Mouse (Mus musculus): ENCODE measurements around the gene Serpinf2.

Serpinf2 gene

DNA sequence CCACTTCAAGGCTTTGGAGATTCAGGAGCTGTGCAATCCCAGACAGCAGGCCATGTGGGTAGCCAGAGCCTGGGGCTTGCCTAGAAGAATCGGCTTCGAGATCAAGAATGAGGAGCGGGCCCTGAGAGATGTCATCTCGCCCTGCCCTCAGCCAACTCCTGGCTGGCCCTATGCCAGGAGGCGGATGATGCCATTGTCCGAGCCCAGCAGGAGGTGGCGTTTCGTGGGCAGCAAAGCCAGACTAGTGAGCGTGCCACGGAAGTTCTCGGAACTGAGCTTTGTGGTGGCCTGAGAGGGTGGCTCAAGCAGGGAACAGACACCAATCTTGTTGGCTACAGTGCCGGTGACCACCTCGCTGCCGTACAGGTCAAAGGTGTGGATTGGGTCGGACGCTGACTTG, 2.2 kb upstream of the Serpinf2 start:
- in situ Hi-C loops (cut with MboI; ENCODE audit: low pct_unique_long_range_greater_than_20kb in 1 of 2, low sequenced_read_pairs in 2 of 2, unreplicated experiment in 1 of 2): no loop called here

DNA sequence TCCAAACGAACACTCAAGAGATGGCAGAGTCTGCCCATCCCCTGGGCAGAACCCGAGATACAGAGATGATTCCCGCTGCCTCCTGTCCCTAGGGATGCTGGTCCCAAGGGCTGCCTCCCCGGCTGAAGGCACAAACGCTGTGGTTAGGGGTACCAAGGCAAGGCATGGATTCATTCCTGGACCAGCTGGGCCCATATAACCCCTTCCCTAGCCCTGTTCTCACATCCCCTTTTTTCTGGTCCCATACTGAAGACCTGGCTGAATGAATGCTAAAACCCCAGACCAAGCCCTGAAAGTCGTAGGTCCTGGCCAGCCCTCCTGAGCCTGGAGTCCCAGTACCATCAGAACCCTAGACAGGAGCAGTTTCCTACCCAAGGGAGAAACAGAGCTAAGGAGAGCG, 1.6 kb upstream of the Serpinf2 start:
- in situ Hi-C loops (cut with MboI; ENCODE audit: low pct_unique_long_range_greater_than_20kb in 1 of 2, low sequenced_read_pairs in 2 of 2, unreplicated experiment in 1 of 2): no loop called here

GRCm38 (mm10) chr11:75439951-75440350, 560 bp upstream of the Serpinf2 start:
- in situ Hi-C loops (cut with MboI; ENCODE audit: low pct_unique_long_range_greater_than_20kb in 1 of 2, low sequenced_read_pairs in 2 of 2, unreplicated experiment in 1 of 2): no loop called here

DNA sequence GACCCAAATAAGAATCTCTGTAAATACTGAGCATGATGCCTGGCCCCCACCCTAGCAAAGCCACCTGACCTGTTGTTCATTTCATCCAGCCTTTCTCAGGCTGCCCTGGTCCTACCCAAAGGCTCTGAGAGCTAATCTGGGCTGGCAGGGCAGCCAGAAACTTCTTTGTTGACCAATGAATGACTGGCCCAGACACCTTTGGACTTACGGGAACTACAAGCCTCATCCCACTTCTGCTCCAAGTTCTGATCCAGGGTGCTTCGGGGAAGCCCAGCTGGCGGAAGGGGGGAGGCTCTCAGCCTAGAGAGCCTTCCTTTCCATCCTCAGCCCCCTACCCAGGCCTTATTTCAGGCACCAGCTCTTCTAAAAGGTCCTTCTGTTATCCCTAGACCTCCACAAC, 587 bp downstream of the Serpinf2 start:
- in situ Hi-C loops (cut with MboI; ENCODE audit: low pct_unique_long_range_greater_than_20kb in 1 of 2, low sequenced_read_pairs in 2 of 2, unreplicated experiment in 1 of 2): no loop called here

DNA sequence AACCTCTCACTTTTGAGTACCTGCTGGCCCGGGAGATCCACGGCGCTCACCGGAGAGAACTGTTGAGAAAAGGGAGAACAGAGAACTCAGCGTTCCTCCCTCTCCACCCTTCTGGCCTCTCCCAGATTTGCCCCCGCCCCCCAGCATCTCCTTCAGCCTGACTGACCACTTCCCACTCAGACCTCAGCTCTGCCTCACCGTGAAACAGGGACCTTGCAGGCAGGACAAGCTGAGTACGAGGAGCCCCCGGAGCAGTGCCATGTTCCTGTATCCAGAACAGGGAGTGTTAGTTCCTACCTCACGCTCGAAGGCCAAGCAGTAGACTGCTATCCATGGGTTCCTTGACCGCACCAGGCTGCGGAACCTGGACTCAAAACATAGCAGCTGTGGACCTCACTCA, 1.2 kb downstream of the Serpinf2 start:
- in situ Hi-C loops (cut with MboI; ENCODE audit: low pct_unique_long_range_greater_than_20kb in 1 of 2, low sequenced_read_pairs in 2 of 2, unreplicated experiment in 1 of 2): no loop called here

DNA sequence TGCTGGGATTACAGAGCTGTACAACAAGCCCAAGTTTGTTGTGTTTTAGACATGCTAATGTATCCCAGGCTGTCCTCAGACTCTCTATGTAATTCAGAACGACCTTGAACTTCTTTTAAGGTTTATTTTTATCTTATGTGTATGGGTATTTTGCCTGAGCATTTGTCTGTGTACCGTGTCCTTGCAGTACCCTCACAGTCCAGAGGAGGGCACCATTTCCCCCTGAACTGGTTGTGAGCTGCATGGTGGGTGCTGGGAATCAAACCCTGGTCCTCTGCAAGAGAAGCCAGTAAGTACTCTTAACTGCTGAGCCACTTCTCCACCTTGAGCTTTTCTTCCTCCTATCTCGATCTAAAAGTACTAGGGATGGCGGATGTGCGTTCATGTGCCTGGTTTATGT, 5.3 kb downstream of the Serpinf2 start:
- in situ Hi-C loops (cut with MboI; ENCODE audit: low pct_unique_long_range_greater_than_20kb in 1 of 2, low sequenced_read_pairs in 2 of 2, unreplicated experiment in 1 of 2): no loop called here

- in situ Hi-C loops (cut with MboI; ENCODE audit: low pct_unique_long_range_greater_than_20kb in 1 of 2, low sequenced_read_pairs in 2 of 2, unreplicated experiment in 1 of 2): no loop called here
Observed at GRCm38 (mm10) chr11:75431307-75431706, 8.1 kb downstream of the Serpinf2 start.

GRCm38 (mm10) chr11:75429019-75429705, 10.2 kb downstream of the Serpinf2 start:
- in situ Hi-C loops (cut with MboI; ENCODE audit: low pct_unique_long_range_greater_than_20kb in 1 of 2, low sequenced_read_pairs in 2 of 2, unreplicated experiment in 1 of 2): no loop called here

GRCm38 (mm10) chr11:75424459-75424858, 14.9 kb downstream of the Serpinf2 start:
- in situ Hi-C loops (cut with MboI; ENCODE audit: low pct_unique_long_range_greater_than_20kb in 1 of 2, low sequenced_read_pairs in 2 of 2, unreplicated experiment in 1 of 2): loop anchor here in 1 of 2 experiments (25.0 kb wide), 1 partner anchor 237 kb away; the partner anchor contains the start of genes Dph1, Ovca2 and Rtn4rl1

- in situ Hi-C loops (cut with MboI; ENCODE audit: low pct_unique_long_range_greater_than_20kb in 1 of 2, low sequenced_read_pairs in 2 of 2, unreplicated experiment in 1 of 2): loop anchor here in 1 of 2 experiments (25.0 kb wide), 1 partner anchor 237 kb away; the partner anchor contains the start of genes Dph1, Ovca2 and Rtn4rl1
Observed at GRCm38 (mm10) chr11:75424033-75424432, 15.4 kb downstream of the Serpinf2 start.

GRCm38 (mm10) chr11:75423091-75423490, 16.3 kb downstream of the Serpinf2 start:
- in situ Hi-C loops (cut with MboI; ENCODE audit: low pct_unique_long_range_greater_than_20kb in 1 of 2, low sequenced_read_pairs in 2 of 2, unreplicated experiment in 1 of 2): loop anchor here in 1 of 2 experiments (25.0 kb wide), 1 partner anchor 236 kb away; the partner anchor contains the start of genes Dph1, Ovca2 and Rtn4rl1

DNA sequence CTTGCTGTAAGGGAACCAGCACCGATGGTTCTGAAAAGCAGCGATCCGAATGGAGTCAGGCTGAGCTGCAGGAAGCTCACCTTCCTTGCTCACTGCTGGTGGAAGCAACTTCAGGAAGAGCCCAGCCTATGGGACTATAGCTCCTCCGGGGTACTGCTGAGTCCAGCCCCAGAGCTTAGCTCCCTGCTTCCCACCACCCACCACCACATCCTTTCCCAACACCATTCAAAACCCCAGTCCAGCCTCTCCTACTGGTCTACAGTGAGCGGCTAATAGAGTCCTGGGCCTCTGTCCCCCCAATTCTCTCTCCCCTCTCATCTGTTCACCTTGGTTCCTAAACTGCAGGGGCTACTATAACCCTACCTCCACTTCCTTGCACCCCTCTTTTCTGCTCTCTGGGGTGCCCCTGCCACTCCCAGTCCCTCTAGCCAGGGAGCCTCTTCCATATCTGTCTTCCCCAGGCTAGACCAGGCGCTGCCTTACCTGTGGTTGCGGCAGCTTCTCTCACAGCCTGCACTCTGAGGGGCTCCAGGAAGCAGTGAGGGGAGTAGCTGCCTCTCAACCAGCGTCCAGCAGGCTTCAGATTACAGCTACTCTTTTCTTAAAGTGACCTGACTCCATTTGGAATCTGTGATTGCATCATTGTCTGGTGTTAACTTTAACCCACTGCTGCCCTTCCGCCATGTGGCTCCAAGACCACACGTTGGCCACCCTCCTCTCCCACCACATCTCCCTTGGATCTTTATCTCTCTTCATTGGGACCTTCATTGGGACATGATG, 17.2 kb downstream of the Serpinf2 start, which contains the start of gene Serpinf1:
Gene Serpinf1, minus strand, starts transcription at position 689 of the 780 bp plus-strand sequence.
- in situ Hi-C loops (cut with MboI; ENCODE audit: low pct_unique_long_range_greater_than_20kb in 1 of 2, low sequenced_read_pairs in 2 of 2, unreplicated experiment in 1 of 2): loop anchor here in 1 of 2 experiments (25.0 kb wide), 1 partner anchor 235 kb away; the partner anchor contains the start of genes Dph1, Ovca2 and Rtn4rl1

DNA sequence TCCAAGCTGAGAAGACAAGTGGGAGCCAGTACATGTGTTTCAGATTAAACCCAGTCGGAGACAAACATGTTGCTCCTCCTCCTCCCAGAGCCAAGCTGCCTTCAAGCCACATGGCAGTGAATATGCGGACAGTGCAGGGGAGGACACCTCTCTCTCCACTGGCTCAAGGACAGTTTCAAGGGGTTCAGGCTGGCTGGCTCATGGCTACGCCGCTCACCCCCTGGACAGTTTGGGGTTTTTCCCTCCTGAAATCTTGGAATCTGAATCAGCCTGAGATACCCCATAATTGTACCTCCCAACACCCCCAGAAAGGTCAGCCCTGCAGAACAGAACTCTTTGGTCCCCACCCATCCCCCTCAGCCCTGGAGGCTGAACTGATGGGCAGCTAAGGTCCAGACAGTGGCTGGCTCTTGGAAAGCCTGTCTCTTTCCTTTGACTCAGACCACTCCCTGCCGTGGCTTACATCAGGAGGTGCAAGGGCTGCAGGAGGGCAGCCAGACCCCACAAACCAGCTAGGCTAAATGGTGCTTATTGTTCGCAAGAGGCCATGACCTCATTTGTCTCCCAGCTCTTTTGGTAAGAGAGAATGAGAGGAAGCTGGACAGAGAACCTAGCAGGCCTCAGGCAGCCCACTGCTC, 17.9 kb downstream of the Serpinf2 start:
- in situ Hi-C loops (cut with MboI; ENCODE audit: low pct_unique_long_range_greater_than_20kb in 1 of 2, low sequenced_read_pairs in 2 of 2, unreplicated experiment in 1 of 2): loop anchor here in 1 of 2 experiments (25.0 kb wide), 1 partner anchor 234 kb away; the partner anchor contains the start of genes Dph1, Ovca2 and Rtn4rl1

- in situ Hi-C loops (cut with MboI; ENCODE audit: low pct_unique_long_range_greater_than_20kb in 1 of 2, low sequenced_read_pairs in 2 of 2, unreplicated experiment in 1 of 2): loop anchor here in 1 of 2 experiments (25.0 kb wide), 1 partner anchor 234 kb away; the partner anchor contains the start of genes Dph1, Ovca2 and Rtn4rl1
Observed at GRCm38 (mm10) chr11:75420810-75421374, 18.5 kb downstream of the Serpinf2 start.

DNA sequence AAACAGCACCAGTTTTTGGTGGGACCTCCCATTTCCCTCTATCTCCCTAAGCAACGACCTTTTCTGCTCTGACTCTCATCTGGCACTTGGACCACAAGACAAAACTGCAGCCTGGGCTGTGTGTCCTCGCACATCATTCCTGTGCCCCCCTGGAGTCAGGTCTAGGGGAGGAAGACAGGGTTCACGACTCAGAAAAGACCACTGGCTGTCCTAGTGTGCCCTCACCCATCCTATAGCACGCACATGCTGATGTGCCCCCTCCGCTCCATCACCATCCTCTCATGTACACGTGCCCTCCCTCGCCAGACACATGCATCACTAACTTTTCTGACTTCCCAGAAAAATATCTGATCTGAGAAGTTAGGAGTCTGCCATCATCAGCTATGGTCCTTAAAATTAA, 19.4 kb downstream of the Serpinf2 start:
- in situ Hi-C loops (cut with MboI; ENCODE audit: low pct_unique_long_range_greater_than_20kb in 1 of 2, low sequenced_read_pairs in 2 of 2, unreplicated experiment in 1 of 2): loop anchor here in 1 of 2 experiments (25.0 kb wide), 1 partner anchor 233 kb away; the partner anchor contains the start of genes Dph1, Ovca2 and Rtn4rl1

DNA sequence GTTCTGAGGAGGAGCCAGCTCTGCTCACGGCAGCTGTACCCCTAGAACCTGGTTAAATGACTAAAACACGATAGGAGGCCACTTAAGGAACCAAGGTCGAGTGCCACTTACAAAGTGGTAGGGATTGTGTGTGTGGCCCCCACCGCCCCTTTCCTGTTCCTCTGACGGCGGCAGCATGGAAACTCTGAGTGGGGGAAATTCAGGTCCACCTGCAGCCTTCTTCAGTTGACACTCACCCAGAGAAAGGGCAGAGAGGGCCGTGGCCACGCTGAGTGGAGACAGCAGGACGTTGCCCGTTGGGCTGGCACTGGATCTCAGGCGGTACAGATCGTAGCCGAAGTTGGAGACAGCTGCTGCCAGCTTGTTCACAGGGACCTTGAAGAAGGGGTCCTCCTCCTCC, 23.4 kb downstream of the Serpinf2 start:
- in situ Hi-C loops (cut with MboI; ENCODE audit: low pct_unique_long_range_greater_than_20kb in 1 of 2, low sequenced_read_pairs in 2 of 2, unreplicated experiment in 1 of 2): loop anchor here in 1 of 2 experiments (25.0 kb wide), 1 partner anchor 229 kb away; the partner anchor contains the start of genes Dph1, Ovca2 and Rtn4rl1

- in situ Hi-C loops (cut with MboI; ENCODE audit: low pct_unique_long_range_greater_than_20kb in 1 of 2, low sequenced_read_pairs in 2 of 2, unreplicated experiment in 1 of 2): loop anchor here in 1 of 2 experiments (25.0 kb wide), 1 partner anchor 228 kb away; the partner anchor contains the start of genes Dph1, Ovca2 and Rtn4rl1
Observed at GRCm38 (mm10) chr11:75415096-75415495, 24.3 kb downstream of the Serpinf2 start.

- in situ Hi-C loops (cut with MboI; ENCODE audit: low pct_unique_long_range_greater_than_20kb in 1 of 2, low sequenced_read_pairs in 2 of 2, unreplicated experiment in 1 of 2): loop anchor here in 1 of 2 experiments (25.0 kb wide), 1 partner anchor 223 kb away; the partner anchor contains the start of genes Dph1, Ovca2 and Rtn4rl1
Observed at GRCm38 (mm10) chr11:75410591-75410990, 28.8 kb downstream of the Serpinf2 start.

Data from mouse embryonic stem cell (cell line).